Mouse (Mus musculus): ENCODE measurements around the gene Pnma5.

- TF ChIP-seq GATA1 (IDR thresholded peaks at IDR 0.05; ENCODE audit: borderline replicate concordance, low read length) (no peak), FLI1 (IDR thresholded peaks at IDR 0.05; ENCODE audit: low read length) (no peak)
Measured at GRCm38 (mm10) chrX:72995542-72995941, 41.4 kb downstream of the Pnma5 start.
